Mouse (Mus musculus): ENCODE data around the gene Rerg. TPM values are rescaled to one million over a fixed set of nuclear protein-coding genes. Genes with fewer than 3 reads are reported as not detected.

The Rerg gene
- total and polyA plus RNA-seq, 3 experiments: 0.05 TPM; not detected in 2

- H3K4me1 ChIP-seq (ENCODE audit: insufficient read depth, low read depth, low read length): no peaks in the 10 kb centered on the region
- ATAC-seq (ENCODE audit: extremely low read depth, insufficient number of reproducible peaks, low FRiP score, poor library complexity, severe bottlenecking) (no peak), DNase-seq (ENCODE audit: low spot score) (no peak)
- peaks cover 52% of the 10 kb centered on the region for H3K9me3 ChIP-seq (replicated peaks)
- no peaks in the 10 kb centered on the region for H3K27me3 ChIP-seq (ENCODE audit: insufficient read depth, low read length)
- H3K4me3 ChIP-seq (ENCODE audit: low read depth, low read length): no peak overlapping the region
- TF ChIP-seq POLR2AphosphoS5 (IDR thresholded peaks at IDR 0.05; ENCODE audit: insufficient replicate concordance, low read depth, low read length) (no peak), GATA1 (IDR thresholded peaks at IDR 0.05; ENCODE audit: borderline replicate concordance, low read length) (no peak), TAL1 (conservative IDR thresholded peaks at IDR 0.05; ENCODE audit: low read depth, low read length) (no peak), CTCF (IDR thresholded peaks at IDR 0.05; ENCODE audit: low read depth, low read length) (no peak)
- H3K36me3 ChIP-seq (replicated peaks): no peaks in the 10 kb centered on the region
Observed at GRCm38 (mm10) chr6:137131794-137132193, 38.5 kb downstream of the Rerg start.

- DNase-seq (ENCODE audit: low spot score) (no peak), ATAC-seq (ENCODE audit: extremely low read depth, insufficient number of reproducible peaks, low FRiP score, poor library complexity, severe bottlenecking) (no peak)
- Histone ChIP-seq H3K27me3 (ENCODE audit: insufficient read depth, low read length) (no peaks in the 10 kb centered on the region), H3K4me3 (ENCODE audit: low read depth, low read length) (no peak overlapping the region), H3K9me3 (replicated peaks) (peaks cover 52% of the 10 kb centered on the region), H3K36me3 (replicated peaks) (no peaks in the 10 kb centered on the region), H3K4me1 (ENCODE audit: insufficient read depth, low read depth, low read length) (no peaks in the 10 kb centered on the region)
- TF ChIP-seq GATA1 (IDR thresholded peaks at IDR 0.05; ENCODE audit: borderline replicate concordance, low read length) (no peak), CTCF (IDR thresholded peaks at IDR 0.05; ENCODE audit: low read depth, low read length) (no peak), POLR2AphosphoS5 (IDR thresholded peaks at IDR 0.05; ENCODE audit: insufficient replicate concordance, low read depth, low read length) (no peak), TAL1 (conservative IDR thresholded peaks at IDR 0.05; ENCODE audit: low read depth, low read length) (no peak), GATA2 (IDR thresholded peaks at IDR 0.05; ENCODE audit: borderline replicate concordance, low read depth, low read length) (no peak)
Observed at GRCm38 (mm10) chr6:137131349-137131748, 38.9 kb downstream of the Rerg start.

- H3K9me3 ChIP-seq (replicated peaks): peaks cover 41% of the 10 kb centered on the region
- H3K4me3 ChIP-seq (ENCODE audit: low read depth, low read length): no peak overlapping the region
- no peaks in the 10 kb centered on the region for H3K36me3 ChIP-seq (replicated peaks)
- no peaks in the 10 kb centered on the region for H3K27me3 ChIP-seq (ENCODE audit: insufficient read depth, low read length)
- ATAC-seq (ENCODE audit: extremely low read depth, insufficient number of reproducible peaks, low FRiP score, poor library complexity, severe bottlenecking): no peak
- H3K4me1 ChIP-seq (ENCODE audit: insufficient read depth, low read depth, low read length): no peaks in the 10 kb centered on the region
- no peak for TF ChIP-seq CTCF (IDR thresholded peaks at IDR 0.05; ENCODE audit: low read depth, low read length)
- no peak for TF ChIP-seq GATA2 (IDR thresholded peaks at IDR 0.05; ENCODE audit: borderline replicate concordance, low read depth, low read length)
- no peak for TF ChIP-seq GATA1 (IDR thresholded peaks at IDR 0.05; ENCODE audit: borderline replicate concordance, low read length)
- no peak for TF ChIP-seq POLR2AphosphoS5 (IDR thresholded peaks at IDR 0.05; ENCODE audit: insufficient replicate concordance, low read depth, low read length)
- no peak for TF ChIP-seq TAL1 (conservative IDR thresholded peaks at IDR 0.05; ENCODE audit: low read depth, low read length)
- no peak for DNase-seq (ENCODE audit: low spot score)
Observed at GRCm38 (mm10) chr6:137126861-137127260, 43.4 kb downstream of the Rerg start.

GRCm38 (mm10) chr6:137126224-137126623, 44.1 kb downstream of the Rerg start:
- Histone ChIP-seq H3K4me3 (ENCODE audit: low read depth, low read length) (no peak overlapping the region), H3K4me1 (ENCODE audit: insufficient read depth, low read depth, low read length) (no peaks in the 10 kb centered on the region), H3K27me3 (ENCODE audit: insufficient read depth, low read length) (no peaks in the 10 kb centered on the region), H3K9me3 (replicated peaks) (peaks cover 37% of the 10 kb centered on the region), H3K36me3 (replicated peaks) (no peaks in the 10 kb centered on the region)
- ATAC-seq (ENCODE audit: extremely low read depth, insufficient number of reproducible peaks, low FRiP score, poor library complexity, severe bottlenecking) (no peak), DNase-seq (ENCODE audit: low spot score) (no peak)
- no peak for TF ChIP-seq GATA1 (IDR thresholded peaks at IDR 0.05; ENCODE audit: borderline replicate concordance, low read length)
- no peak for TF ChIP-seq GATA2 (IDR thresholded peaks at IDR 0.05; ENCODE audit: borderline replicate concordance, low read depth, low read length)
- TF ChIP-seq CTCF (IDR thresholded peaks at IDR 0.05; ENCODE audit: low read depth, low read length): no peak
- no peak for TF ChIP-seq TAL1 (conservative IDR thresholded peaks at IDR 0.05; ENCODE audit: low read depth, low read length)
- TF ChIP-seq POLR2AphosphoS5 (IDR thresholded peaks at IDR 0.05; ENCODE audit: insufficient replicate concordance, low read depth, low read length): no peak

GRCm38 (mm10) chr6:137125433-137125832, 44.9 kb downstream of the Rerg start:
- no peaks in the 10 kb centered on the region for H3K27me3 ChIP-seq (ENCODE audit: insufficient read depth, low read length)
- H3K9me3 ChIP-seq (replicated peaks): peaks cover 38% of the 10 kb centered on the region
- H3K4me3 ChIP-seq (ENCODE audit: low read depth, low read length): no peak overlapping the region
- DNase-seq (ENCODE audit: low spot score): no peak
- H3K4me1 ChIP-seq (ENCODE audit: insufficient read depth, low read depth, low read length): no peaks in the 10 kb centered on the region
- TF ChIP-seq GATA1 (IDR thresholded peaks at IDR 0.05; ENCODE audit: borderline replicate concordance, low read length) (no peak), TAL1 (conservative IDR thresholded peaks at IDR 0.05; ENCODE audit: low read depth, low read length) (no peak), POLR2AphosphoS5 (IDR thresholded peaks at IDR 0.05; ENCODE audit: insufficient replicate concordance, low read depth, low read length) (no peak), CTCF (IDR thresholded peaks at IDR 0.05; ENCODE audit: low read depth, low read length) (no peak), GATA2 (IDR thresholded peaks at IDR 0.05; ENCODE audit: borderline replicate concordance, low read depth, low read length) (no peak)
- ATAC-seq (ENCODE audit: extremely low read depth, insufficient number of reproducible peaks, low FRiP score, poor library complexity, severe bottlenecking): no peak
- no peaks in the 10 kb centered on the region for H3K36me3 ChIP-seq (replicated peaks)

- TF ChIP-seq POLR2AphosphoS5 (IDR thresholded peaks at IDR 0.05; ENCODE audit: insufficient replicate concordance, low read depth, low read length) (no peak), GATA2 (IDR thresholded peaks at IDR 0.05; ENCODE audit: borderline replicate concordance, low read depth, low read length) (no peak), TAL1 (conservative IDR thresholded peaks at IDR 0.05; ENCODE audit: low read depth, low read length) (no peak), GATA1 (IDR thresholded peaks at IDR 0.05; ENCODE audit: borderline replicate concordance, low read length) (no peak), CTCF (IDR thresholded peaks at IDR 0.05; ENCODE audit: low read depth, low read length) (no peak)
- Histone ChIP-seq H3K4me3 (ENCODE audit: low read depth, low read length) (no peak overlapping the region), H3K36me3 (replicated peaks) (no peaks in the 10 kb centered on the region), H3K27me3 (ENCODE audit: insufficient read depth, low read length) (no peaks in the 10 kb centered on the region), H3K9me3 (replicated peaks) (peaks cover 36% of the 10 kb centered on the region), H3K4me1 (ENCODE audit: insufficient read depth, low read depth, low read length) (no peaks in the 10 kb centered on the region)
- ATAC-seq (ENCODE audit: extremely low read depth, insufficient number of reproducible peaks, low FRiP score, poor library complexity, severe bottlenecking) (no peak), DNase-seq (ENCODE audit: low spot score) (no peak)
Observed at GRCm38 (mm10) chr6:137125006-137125405, 45.3 kb downstream of the Rerg start.

Data from G1E (cell line).